Mouse (Mus musculus): ENCODE results near the gene Rps6ka5. TPM values are rescaled to one million over a fixed set of nuclear protein-coding genes. Genes with fewer than 3 reads are reported as not detected.

The Rps6ka5 gene
- total and polyA plus RNA-seq, 3 experiments, result 0.92 to 3.3 TPM; not detected in 1

GRCm38 (mm10) chr12:100738498-100738897 is 11.7 kb upstream of the Rps6ka5 start:
- Histone ChIP-seq H3K4me3 (ENCODE audit: control insufficient read depth in 1 of 2, insufficient read depth in 1 of 2, low read depth in 2 of 2, low read length in 2 of 2) (no peak overlapping the region), H3K79me2 (ENCODE audit: control insufficient read depth, insufficient read depth, low read length, poor library complexity) (no peaks in the 10 kb centered on the region), H3K27me3 (ENCODE audit: control insufficient read depth in 1 of 2, insufficient read depth in 2 of 2, low read length in 2 of 2) (no peaks in the 10 kb centered on the region; a peak in 2 of 4 replicates), H3K4me1 (ENCODE audit: control insufficient read depth in 1 of 2, insufficient read depth in 2 of 2, low read length in 2 of 2) (peaks cover 0 to 4% of the 10 kb centered on the region in 2 experiments; a peak in 1 of 4 replicates), H3K27ac (ENCODE audit: control insufficient read depth, low read depth, low read length) (no peak overlapping the region), H3K36me3 (ENCODE audit: control insufficient read depth in 1 of 2, insufficient read depth in 2 of 2, low read length in 2 of 2) (no peaks in the 10 kb centered on the region), H3K9me3 (replicated peaks; ENCODE audit: insufficient read depth, low read length) (no peaks in the 10 kb centered on the region), H3K9ac (ENCODE audit: control insufficient read depth, low read depth, low read length, poor library complexity, severe bottlenecking) (no peak overlapping the region)
- TF ChIP-seq MYC (IDR thresholded peaks at IDR 0.05; ENCODE audit: low read depth, low read length), result no peak
- no peak for TF ChIP-seq TCF12 (IDR thresholded peaks at IDR 0.05; ENCODE audit: low read depth, low read length)
- no peak for TF ChIP-seq MAZ (IDR thresholded peaks at IDR 0.05; ENCODE audit: low read depth, low read length)
- no peak for TF ChIP-seq CTCF (IDR thresholded peaks at IDR 0.05 in 2 of 3, conservative IDR thresholded peaks at IDR 0.05 in 1 of 3; ENCODE audit: control insufficient read depth in 1 of 3, insufficient read depth in 1 of 3, low read depth in 2 of 3, low read length in 3 of 3, poor library complexity in 1 of 3, severe bottlenecking in 1 of 3)
- TF ChIP-seq BHLHE40 (IDR thresholded peaks at IDR 0.05; ENCODE audit: borderline replicate concordance, low read depth, low read length), result no peak
- TF ChIP-seq NELFE (IDR thresholded peaks at IDR 0.05; ENCODE audit: low read depth, low read length), result no peak
- TF ChIP-seq GABPA (IDR thresholded peaks at IDR 0.05; ENCODE audit: low read depth, low read length), result no peak
- no peak for TF ChIP-seq POLR2AphosphoS5 (IDR thresholded peaks at IDR 0.05; ENCODE audit: borderline replicate concordance, low read depth, low read length)
- TF ChIP-seq CHD2 (IDR thresholded peaks at IDR 0.05; ENCODE audit: low read length), result no peak
- TF ChIP-seq MYB (IDR thresholded peaks at IDR 0.05; ENCODE audit: low read depth, low read length), result no peak
- TF ChIP-seq JUND (IDR thresholded peaks at IDR 0.05; ENCODE audit: low read depth, low read length), result no peak
- no peak for TF ChIP-seq EP300 (IDR thresholded peaks at IDR 0.05; ENCODE audit: low read depth in 1 of 2, low read length in 2 of 2)
- TF ChIP-seq ZC3H11A (IDR thresholded peaks at IDR 0.05; ENCODE audit: low read depth, low read length), result no peak
- no peak for TF ChIP-seq RCOR1 (IDR thresholded peaks at IDR 0.05; ENCODE audit: low read depth, low read length)
- no peak for TF ChIP-seq E2F4 (IDR thresholded peaks at IDR 0.05; ENCODE audit: borderline replicate concordance, low read depth, low read length)
- TF ChIP-seq SMC3 (IDR thresholded peaks at IDR 0.05; ENCODE audit: low read depth, low read length), result no peak
- no peak for TF ChIP-seq POLR2AphosphoS2 (IDR thresholded peaks at IDR 0.05; ENCODE audit: low read length)
- no peak for DNase-seq (ENCODE audit: low read depth, low spot score)

GRCm38 (mm10) chr12:100735581-100735980 is 8.8 kb upstream of the Rps6ka5 start:
- Histone ChIP-seq H3K4me1 (ENCODE audit: control insufficient read depth in 1 of 2, insufficient read depth in 2 of 2, low read length in 2 of 2) (no peaks in the 10 kb centered on the region; a peak in 1 of 4 replicates), H3K9me3 (replicated peaks; ENCODE audit: insufficient read depth, low read length) (no peaks in the 10 kb centered on the region), H3K4me3 (ENCODE audit: control insufficient read depth in 1 of 2, insufficient read depth in 1 of 2, low read depth in 2 of 2, low read length in 2 of 2) (no peak overlapping the region), H3K79me2 (ENCODE audit: control insufficient read depth, insufficient read depth, low read length, poor library complexity) (no peaks in the 10 kb centered on the region), H3K36me3 (ENCODE audit: control insufficient read depth in 1 of 2, insufficient read depth in 2 of 2, low read length in 2 of 2) (no peaks in the 10 kb centered on the region), H3K9ac (ENCODE audit: control insufficient read depth, low read depth, low read length, poor library complexity, severe bottlenecking) (no peak overlapping the region), H3K27ac (ENCODE audit: control insufficient read depth, low read depth, low read length) (no peak overlapping the region), H3K27me3 (ENCODE audit: control insufficient read depth in 1 of 2, insufficient read depth in 2 of 2, low read length in 2 of 2) (no peaks in the 10 kb centered on the region; a peak in 1 of 4 replicates)
- no peak for DNase-seq (ENCODE audit: low read depth, low spot score)
- TF ChIP-seq HCFC1 (IDR thresholded peaks at IDR 0.05; ENCODE audit: low read depth, low read length), result no peak
- no peak for TF ChIP-seq BHLHE40 (IDR thresholded peaks at IDR 0.05; ENCODE audit: borderline replicate concordance, low read depth, low read length)
- no peak for TF ChIP-seq TCF12 (IDR thresholded peaks at IDR 0.05; ENCODE audit: low read depth, low read length)
- no peak for TF ChIP-seq MYC (IDR thresholded peaks at IDR 0.05; ENCODE audit: low read depth, low read length)
- TF ChIP-seq POLR2AphosphoS5 (IDR thresholded peaks at IDR 0.05; ENCODE audit: borderline replicate concordance, low read depth, low read length), result no peak
- TF ChIP-seq NRF1 (IDR thresholded peaks at IDR 0.05; ENCODE audit: insufficient read depth, low read depth, low read length, poor library complexity, severe bottlenecking), result no peak
- no peak for TF ChIP-seq MYB (IDR thresholded peaks at IDR 0.05; ENCODE audit: low read depth, low read length)
- TF ChIP-seq RCOR1 (IDR thresholded peaks at IDR 0.05; ENCODE audit: low read depth, low read length), result no peak
- no peak for TF ChIP-seq USF2 (IDR thresholded peaks at IDR 0.05; ENCODE audit: borderline replicate concordance in 1 of 2, insufficient read depth in 1 of 2, low read depth in 1 of 2, low read length in 2 of 2)
- TF ChIP-seq TBP (IDR thresholded peaks at IDR 0.05; ENCODE audit: low read depth, low read length), result no peak
- TF ChIP-seq ZC3H11A (IDR thresholded peaks at IDR 0.05; ENCODE audit: low read depth, low read length), result no peak
- no peak for TF ChIP-seq POLR2AphosphoS2 (IDR thresholded peaks at IDR 0.05; ENCODE audit: low read length)
- TF ChIP-seq MEF2A (IDR thresholded peaks at IDR 0.05; ENCODE audit: extremely low read depth, insufficient replicate concordance, low read depth, low read length, poor library complexity, severe bottlenecking), result no peak
- TF ChIP-seq MAFK (IDR thresholded peaks at IDR 0.05; ENCODE audit: borderline replicate concordance, low read depth, low read length), result no peak

Data from MEL (cell line).